Mouse (Mus musculus) heart, embryonic 13.5 days (tissue): ENCODE results near the gene Lyrm7. TPM values are rescaled to one million over a fixed set of nuclear protein-coding genes. Genes with fewer than 3 reads are reported as not detected.

ENCODE experiments used
- ATAC-seq: fragments of 200-750 bp; cut with Nextera tagmentation; 2 replicates; pipeline ENCODE4 v1.8.0; 2017; ENCODE audit warnings: moderate TSS enrichment; ENCODE audit not compliant: insufficient number of reproducible peaks, low FRiP score, low TSS enrichment; ENCODE audit errors: extremely low read depth
- H3K27ac ChIP-seq: fragments of 300-500 bp; sonication (generic); replicated peaks from 2 replicates; pipeline ENCODE4 v1.5.1; 2015; ENCODE audit warnings: moderate library complexity, mild to moderate bottlenecking, inconsistent platforms
- H3K27me3 ChIP-seq: fragments of 300-500 bp; sonication (generic); replicated peaks from 2 replicates; pipeline ENCODE4 v1.6.1; 2015; ENCODE audit warnings: mild to moderate bottlenecking, inconsistent platforms
- H3K36me3 ChIP-seq: fragments of 300-500 bp; sonication (generic); 2 replicates; pipeline ENCODE4 v1.6.1; 2015; ENCODE audit warnings: mild to moderate bottlenecking, inconsistent platforms
- H3K4me1 ChIP-seq: fragments of 300-500 bp; sonication (generic); 2 replicates; pipeline ENCODE4 v1.6.1; 2015; ENCODE audit warnings: inconsistent platforms
- H3K4me2 ChIP-seq: fragments of 300-500 bp; sonication (generic); 2 replicates; pipeline ENCODE4 v1.6.1; 2015; ENCODE audit warnings: inconsistent platforms, mild to moderate bottlenecking, moderate library complexity
- H3K4me3 ChIP-seq: fragments of 300-500 bp; sonication (generic); 2 replicates; pipeline ENCODE4 v1.5.1; 2015; ENCODE audit warnings: moderate library complexity, mild to moderate bottlenecking, inconsistent platforms
- H3K9ac ChIP-seq: fragments of 300-500 bp; sonication (generic); 2 replicates; pipeline ENCODE4 v1.6.1; 2015; ENCODE audit warnings: inconsistent platforms, mild to moderate bottlenecking, moderate library complexity
- H3K9me3 ChIP-seq: fragments of 300-500 bp; sonication (generic); 2 replicates; pipeline ENCODE4 v1.6.1; 2016; ENCODE audit warnings: inconsistent platforms
- WGBS: fragments of 180-500 bp; shearing (Covaris S2); methylation state at CpG from one replicate; pipeline ENCODE4 v1.1.7; 2015; ENCODE audit warnings: mixed read lengths; 5-methylcytosine and 5-hydroxymethylcytosine counted together
- polyA plus RNA-seq: library from polyadenylated mRNA; unstranded; fragments of >200 nt; fragmentation: Nextera tagmentation; extraction: Ambion mirVana; gene quantifications from 2 replicates; pipeline ENCODE4 v1.2.1, GENCODE M21; 2015

The Lyrm7 gene
- polyA plus RNA-seq = 12.2 and 17.2 TPM in 2 replicates

DNA sequence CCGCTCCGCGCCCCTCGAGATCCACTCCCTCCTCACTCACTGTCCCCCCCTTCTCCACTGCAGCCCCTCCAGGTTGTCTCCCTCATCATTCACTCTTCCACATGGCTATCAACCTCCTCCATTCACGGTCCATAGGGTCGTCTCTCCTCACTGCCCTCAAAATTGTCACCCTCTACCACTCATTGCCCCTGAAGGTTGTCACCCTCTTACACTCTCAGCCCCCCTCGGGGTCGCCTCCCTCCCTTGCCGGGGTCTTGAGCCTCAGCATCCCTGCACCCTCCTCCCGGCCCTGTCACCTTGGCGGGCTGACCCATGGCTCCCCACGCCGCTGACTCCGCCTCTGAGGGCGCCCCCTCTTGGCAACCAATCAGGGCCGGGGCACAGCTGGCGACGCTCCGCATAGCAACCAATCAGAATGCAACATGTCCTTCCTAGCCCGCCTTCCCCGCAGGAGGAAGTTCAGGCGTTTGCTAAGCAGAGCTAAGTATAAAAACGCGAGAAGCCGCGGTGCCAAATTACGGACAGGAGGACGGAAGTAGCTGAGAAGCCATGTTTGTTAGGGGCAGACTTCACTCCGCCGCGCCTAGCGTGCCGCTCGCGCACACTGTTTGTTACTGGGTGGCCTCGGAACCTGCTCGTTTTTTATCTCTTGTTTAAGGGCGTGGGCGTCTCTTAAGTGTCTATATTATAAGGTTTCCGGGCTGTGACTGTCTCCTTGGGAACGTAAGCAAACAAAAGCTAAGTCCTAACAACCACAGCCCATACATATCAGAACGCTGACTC lies at the start of gene Lyrm7:
Gene Lyrm7, minus strand, starts transcription at position 661 of the 783 bp plus-strand sequence.
- under 1% methylated on average over 42 of the region's 42 CpGs for WGBS
- H3K9me3 ChIP-seq = no peaks in the 10 kb centered on the region

DNA sequence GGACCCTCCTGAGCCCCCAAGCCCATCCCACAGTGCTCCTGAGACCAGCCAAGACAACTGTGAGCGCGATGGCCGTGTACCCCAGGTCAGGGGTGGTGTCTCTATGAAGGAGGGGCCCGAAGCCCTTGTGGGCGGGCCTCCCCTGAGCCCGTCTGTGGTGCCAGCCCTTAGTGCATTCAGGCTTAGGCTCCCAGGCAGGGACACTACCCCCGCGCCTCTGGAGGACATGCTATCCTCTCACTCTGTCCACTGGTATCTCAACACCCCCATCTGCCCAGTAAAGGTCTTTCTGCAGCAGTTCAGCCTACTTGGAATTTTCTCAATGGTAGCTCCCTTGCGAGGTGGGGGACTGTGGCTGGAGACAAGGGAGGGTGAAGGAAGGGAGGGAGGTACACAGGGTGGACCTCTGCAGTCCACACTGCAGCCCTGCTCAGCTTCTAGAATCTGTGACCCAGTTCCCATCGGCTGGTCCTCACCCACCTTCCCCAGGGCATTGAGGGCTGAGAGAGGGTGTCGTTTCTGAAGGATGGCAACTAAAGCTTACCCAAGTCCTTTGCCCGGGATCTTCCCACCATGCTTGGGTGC lies 49.5 kb upstream of the Lyrm7 start:
- WGBS = 77% methylated on average over 12 of the region's 12 CpGs

More for the DNA sequence above, at the start of gene Lyrm7:
- Histone ChIP-seq H3K9ac (peak within 1 kb of the TSS; percentile 90), H3K27me3 (no peaks in the 10 kb centered on the region), H3K4me1 (peaks cover 19% of the 10 kb centered on the region), H3K27ac (peak within 1 kb of the TSS; percentile 89), H3K4me3 (peak within 1 kb of the TSS; percentile 74), H3K4me2 (peak within 1 kb of the TSS; percentile 84), H3K36me3 (no peaks in the 10 kb centered on the region)
- ATAC-seq = peak; percentile 93

DNA sequence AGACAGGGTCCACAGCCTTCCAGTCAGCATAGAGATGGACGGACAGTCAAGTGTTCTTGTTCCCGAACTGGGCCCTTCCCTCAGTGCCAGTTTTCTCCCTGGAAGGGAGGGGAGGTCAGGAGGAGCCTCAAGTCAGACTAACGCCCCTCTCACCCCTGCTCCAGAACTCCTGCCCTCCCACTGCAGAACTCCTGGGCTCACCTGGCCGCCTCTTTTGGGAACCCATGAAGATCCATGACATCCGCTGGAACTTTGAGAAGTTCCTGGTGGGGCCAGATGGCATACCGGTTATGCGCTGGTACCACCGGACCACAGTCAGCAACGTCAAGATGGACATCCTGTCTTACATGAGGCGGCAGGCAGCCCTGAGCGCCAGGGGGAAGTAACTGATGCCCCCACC lies 48.6 kb upstream of the Lyrm7 start:
- Histone ChIP-seq H3K4me1 (peaks cover 27% of the 10 kb centered on the region), H3K27ac (no peak overlapping the region), H3K9me3 (no peaks in the 10 kb centered on the region), H3K4me2 (no peak overlapping the region), H3K27me3 (no peaks in the 10 kb centered on the region), H3K36me3 (peaks cover 74% of the 10 kb centered on the region), H3K9ac (no peak overlapping the region), H3K4me3 (no peak overlapping the region)
- 80% methylated on average over 11 of the region's 11 CpGs for WGBS
- ATAC-seq = no peak

More for the DNA sequence above, 49.5 kb upstream of the Lyrm7 start:
- peaks cover 18% of the 10 kb centered on the region for H3K4me1 ChIP-seq
- no peak overlapping the region for H3K27ac ChIP-seq
- H3K36me3 ChIP-seq = peaks cover 83% of the 10 kb centered on the region
- no peak overlapping the region for H3K4me3 ChIP-seq
- ATAC-seq = no peak
- H3K4me2 ChIP-seq = no peak overlapping the region
- no peaks in the 10 kb centered on the region for H3K27me3 ChIP-seq
- no peaks in the 10 kb centered on the region for H3K9me3 ChIP-seq
- H3K9ac ChIP-seq = no peak overlapping the region

DNA sequence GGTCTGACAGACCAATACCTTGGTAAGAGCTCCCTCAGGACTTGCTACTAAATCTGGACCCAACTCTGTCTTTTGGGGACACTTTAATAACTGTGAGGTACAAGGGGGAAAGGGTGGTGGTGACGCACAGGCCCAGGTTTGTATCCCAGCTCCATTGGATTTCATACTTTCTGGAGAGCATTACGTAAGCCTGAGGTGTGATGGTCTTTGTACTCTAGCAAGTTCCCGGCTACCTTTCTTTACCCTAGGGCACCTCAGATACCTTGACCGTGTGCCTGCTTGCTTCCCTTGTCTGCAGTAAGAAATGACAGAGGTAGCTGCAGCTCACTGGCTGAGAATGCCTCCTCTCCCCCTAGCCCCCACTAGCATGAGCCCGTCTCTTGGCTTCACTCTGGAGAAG lies 46.5 kb upstream of the Lyrm7 start:
- ATAC-seq = no peak
- 90% methylated on average over 5 of the region's 5 CpGs for WGBS
- no peak overlapping the region for H3K4me3 ChIP-seq
- H3K27me3 ChIP-seq = no peaks in the 10 kb centered on the region
- peaks cover 54% of the 10 kb centered on the region for H3K36me3 ChIP-seq
- peaks cover 44% of the 10 kb centered on the region for H3K4me1 ChIP-seq
- no peak overlapping the region for H3K9ac ChIP-seq
- H3K9me3 ChIP-seq = no peaks in the 10 kb centered on the region
- H3K27ac ChIP-seq = no peak overlapping the region
- H3K4me2 ChIP-seq = no peak overlapping the region

DNA sequence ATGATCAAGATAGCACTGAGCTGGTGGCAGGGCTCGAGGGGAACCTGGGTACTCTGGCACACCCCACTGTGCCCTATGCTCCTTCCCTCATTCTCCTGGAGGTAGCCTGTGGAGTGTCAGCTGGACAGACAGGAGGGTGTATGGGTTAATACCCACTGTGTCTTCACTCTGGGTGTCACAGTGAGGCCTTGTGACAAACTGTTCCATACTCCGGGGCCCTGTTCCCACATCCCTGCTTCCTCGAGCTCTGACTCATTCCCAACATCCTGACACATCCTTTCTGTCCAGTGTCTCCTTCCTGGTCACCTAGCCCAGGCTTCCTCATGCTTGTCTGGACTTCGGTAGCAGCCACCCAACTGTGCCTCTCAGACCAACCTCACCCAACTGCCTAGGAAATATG lies 45.8 kb upstream of the Lyrm7 start:
- Histone ChIP-seq H3K9ac (peak overlapping the region; percentile 59), H3K4me3 (no peak overlapping the region), H3K27me3 (no peaks in the 10 kb centered on the region), H3K4me2 (0 out of 2 replicates have a peak overlapping the region, but pooled peaks have one; percentile 12), H3K4me1 (peaks cover 45% of the 10 kb centered on the region), H3K27ac (peak overlapping the region; percentile 44), H3K9me3 (no peaks in the 10 kb centered on the region), H3K36me3 (peaks cover 46% of the 10 kb centered on the region)
- 39% methylated on average over 4 of the region's 4 CpGs for WGBS
- ATAC-seq = no peak

DNA sequence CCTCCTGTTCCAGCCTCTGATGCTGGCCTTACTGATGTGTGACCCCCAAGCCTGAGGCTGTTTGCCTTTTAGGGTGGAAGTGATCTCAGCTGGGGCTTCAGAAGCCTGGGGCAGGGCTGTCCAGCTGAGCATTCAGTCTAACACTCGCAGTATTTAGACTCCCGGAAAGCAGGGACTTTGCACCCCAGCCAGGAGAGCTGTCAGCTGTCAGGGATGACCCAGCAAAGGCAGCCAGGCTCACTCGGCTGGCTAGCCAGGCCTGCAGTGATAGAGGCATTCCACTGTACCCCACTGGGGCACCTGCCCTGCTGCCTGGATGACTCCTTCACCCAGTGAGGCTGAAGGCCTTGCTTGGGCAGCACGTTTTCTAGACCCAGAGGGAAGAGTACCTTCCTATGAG lies 45.2 kb upstream of the Lyrm7 start:
- peaks cover 41% of the 10 kb centered on the region for H3K36me3 ChIP-seq
- H3K4me3 ChIP-seq = no peak overlapping the region
- no peaks in the 10 kb centered on the region for H3K27me3 ChIP-seq
- no peaks in the 10 kb centered on the region for H3K9me3 ChIP-seq
- peaks cover 45% of the 10 kb centered on the region for H3K4me1 ChIP-seq
- WGBS = 34% methylated on average over 4 of the region's 4 CpGs
- H3K4me2 ChIP-seq = 0 out of 2 replicates have a peak overlapping the region, but pooled peaks have one; percentile 5
- no peak for ATAC-seq
- peak overlapping the region; percentile 44 for H3K27ac ChIP-seq
- H3K9ac ChIP-seq = peak overlapping the region; percentile 59

DNA sequence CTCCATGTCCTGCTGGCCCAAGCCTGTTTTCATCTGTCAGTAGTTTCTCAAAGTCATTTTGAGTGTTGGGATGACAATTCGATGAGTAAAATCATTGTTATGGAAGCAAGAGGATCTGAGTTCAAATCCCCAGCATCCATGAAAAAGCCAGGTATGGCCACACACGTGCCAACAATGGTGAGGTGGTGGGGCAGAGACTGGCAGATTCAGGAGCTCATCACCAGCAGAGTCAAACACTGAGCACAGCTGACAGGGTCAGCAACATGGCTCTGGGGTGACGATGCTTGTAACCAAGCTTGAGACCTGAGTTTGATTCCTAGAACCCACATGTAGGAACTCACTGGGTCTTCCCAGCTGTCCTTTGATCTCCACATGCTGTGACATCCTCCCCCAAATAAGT lies 44.4 kb upstream of the Lyrm7 start:
- Histone ChIP-seq H3K4me2 (no peak overlapping the region), H3K36me3 (peaks cover 32% of the 10 kb centered on the region), H3K4me1 (peaks cover 45% of the 10 kb centered on the region), H3K4me3 (no peak overlapping the region), H3K9ac (peak overlapping the region; percentile 21; the same call in 1 of the 2 replicates), H3K27me3 (no peaks in the 10 kb centered on the region), H3K9me3 (no peaks in the 10 kb centered on the region), H3K27ac (peak overlapping the region; percentile 80)
- ATAC-seq = no peak
- WGBS = 78% methylated on average over 3 of the region's 3 CpGs

DNA sequence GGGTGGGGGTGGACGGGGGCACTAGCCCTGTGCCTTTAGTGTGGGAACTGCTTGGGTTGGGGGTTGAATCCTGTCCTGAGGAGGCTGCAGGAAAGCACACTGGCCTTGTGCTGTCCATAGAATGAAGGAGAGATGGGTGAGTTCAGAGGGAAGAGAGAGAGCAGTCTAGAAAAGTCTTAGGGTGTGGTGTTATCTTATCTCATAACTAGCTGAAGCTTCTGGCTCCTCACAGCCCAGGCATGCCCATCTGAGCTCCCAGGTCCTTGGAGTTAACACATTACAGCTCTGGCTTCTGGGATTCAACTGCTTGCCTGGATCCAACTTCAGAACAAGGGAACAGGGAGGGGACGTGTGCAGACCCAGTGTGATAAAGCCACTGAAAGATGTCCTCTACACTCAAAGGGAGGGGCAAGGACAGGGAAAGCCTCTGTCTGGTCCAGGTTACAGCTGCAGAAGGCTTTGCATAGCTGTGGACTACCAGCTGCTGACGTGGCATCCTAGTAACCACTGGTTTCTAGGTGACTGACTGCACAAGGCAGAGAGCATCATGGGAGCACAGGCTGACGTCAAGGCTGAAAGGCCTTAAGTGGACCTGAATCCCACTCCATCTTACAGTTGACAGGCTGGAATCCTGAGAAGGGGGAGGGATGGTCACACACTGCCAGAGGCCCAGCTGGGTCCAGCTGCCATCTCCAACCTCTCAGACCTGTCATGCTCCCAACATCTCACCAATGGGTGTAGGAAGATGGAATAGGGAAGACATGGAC lies 43.4 kb upstream of the Lyrm7 start:
- Histone ChIP-seq H3K9ac (peak overlapping the region; percentile 85), H3K27me3 (no peaks in the 10 kb centered on the region), H3K4me2 (peak overlapping the region; percentile 88), H3K36me3 (peaks cover 23% of the 10 kb centered on the region), H3K27ac (peak overlapping the region; percentile 80), H3K9me3 (no peaks in the 10 kb centered on the region), H3K4me1 (peaks cover 45% of the 10 kb centered on the region), H3K4me3 (peak overlapping the region; percentile 75)
- 0 out of 2 replicates have a peak, but pooled peaks have one; percentile 43 for ATAC-seq
- 26% methylated on average over 4 of the region's 4 CpGs for WGBS

DNA sequence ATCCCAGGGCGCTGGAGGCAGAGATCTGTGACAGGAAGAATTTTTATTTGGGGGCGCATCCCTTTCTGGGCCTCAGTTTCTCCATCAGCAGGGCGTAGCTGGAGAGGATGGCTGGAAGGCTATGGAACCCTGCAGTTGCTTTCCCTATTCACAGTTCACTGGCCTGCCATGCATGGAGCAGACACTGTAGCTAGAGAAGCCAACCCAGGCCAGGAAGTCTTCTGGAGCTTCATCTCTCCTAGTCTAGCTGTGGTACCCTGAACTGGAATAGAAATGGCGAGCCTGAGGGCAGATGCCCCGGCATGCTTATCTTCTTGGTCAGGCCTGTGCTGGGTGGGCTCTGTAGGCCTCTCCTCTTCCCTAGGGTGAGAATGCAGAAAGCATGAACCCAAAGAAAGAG lies 42.6 kb upstream of the Lyrm7 start:
- Histone ChIP-seq H3K27ac (peak overlapping the region; percentile 80), H3K4me2 (peak overlapping the region; percentile 88), H3K9me3 (no peaks in the 10 kb centered on the region), H3K4me3 (peak overlapping the region; percentile 75), H3K9ac (peak overlapping the region; percentile 85), H3K4me1 (peaks cover 46% of the 10 kb centered on the region), H3K27me3 (no peaks in the 10 kb centered on the region), H3K36me3 (peaks cover 15% of the 10 kb centered on the region)
- WGBS = 37% methylated on average over 5 of the region's 5 CpGs
- ATAC-seq = no peak

DNA sequence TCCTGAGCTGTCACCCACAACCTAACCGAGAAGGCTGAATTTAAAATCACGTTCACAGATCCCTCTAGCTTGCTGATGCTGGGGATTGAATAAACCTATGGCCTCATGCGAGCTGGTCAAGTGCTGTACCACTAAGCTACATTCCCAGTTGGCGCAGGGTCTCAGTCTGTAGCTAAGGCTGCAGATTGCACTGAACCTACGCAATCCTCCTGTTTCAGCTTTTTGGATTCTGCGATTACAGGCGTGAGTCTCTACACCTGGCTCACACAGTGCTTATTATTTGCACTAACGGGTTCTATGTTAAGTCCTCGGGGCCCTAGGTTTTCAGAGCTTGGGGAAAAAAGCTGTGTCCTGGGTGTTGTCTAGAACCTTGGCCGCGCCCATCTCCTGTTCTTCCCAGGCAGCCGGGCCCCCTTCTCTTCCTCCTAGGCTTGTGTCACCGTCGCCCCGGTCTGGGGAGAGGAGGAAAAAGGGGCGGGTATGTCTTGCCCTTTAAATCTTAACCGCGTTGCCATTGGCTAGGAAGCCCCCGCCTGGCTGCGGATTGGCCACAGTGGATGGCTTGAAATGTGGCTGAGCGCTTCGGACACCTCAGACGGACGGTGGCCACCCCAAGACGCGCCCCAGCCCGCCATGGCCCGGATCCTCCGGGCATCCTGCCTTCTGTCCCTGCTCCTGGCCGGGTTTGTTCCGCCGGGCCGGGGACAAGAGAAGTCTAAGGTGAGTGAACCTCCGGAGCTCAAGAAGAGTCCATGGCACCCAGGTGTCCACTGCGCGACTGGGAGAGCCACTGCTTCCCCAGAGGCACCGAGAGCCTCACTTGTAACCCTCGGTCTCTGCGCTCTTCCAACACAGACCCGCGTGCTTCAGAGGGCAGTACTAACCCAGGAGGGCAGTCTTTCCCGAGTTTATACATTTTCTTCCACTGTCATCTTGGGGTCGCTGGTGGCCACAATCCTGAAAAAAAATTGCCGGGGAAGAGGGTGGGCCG lies 41.9 kb upstream of the Lyrm7 start, which contains the start of gene Gpx3:
Gene Gpx3, plus strand, starts transcription at position 121 of the 991 bp plus-strand sequence.
- H3K36me3 ChIP-seq = peaks cover 8% of the 10 kb centered on the region
- ATAC-seq = peak; percentile 76; the same call in 1 of the 2 replicates
- peak within 1 kb of the TSS; percentile 88 for H3K4me2 ChIP-seq
- H3K27ac ChIP-seq = peak within 1 kb of the TSS; percentile 80
- H3K4me1 ChIP-seq = peaks cover 51% of the 10 kb centered on the region
- peak within 1 kb of the TSS; percentile 85 for H3K9ac ChIP-seq
- no peaks in the 10 kb centered on the region for H3K27me3 ChIP-seq
- WGBS = 13% methylated on average over 43 of the region's 45 CpGs
- H3K9me3 ChIP-seq = no peaks in the 10 kb centered on the region
- H3K4me3 ChIP-seq = peak within 1 kb of the TSS; percentile 75
